Mouse (Mus musculus) liver, adult 2 months (tissue): ENCODE results near the gene Cabp1. TPM values are rescaled to one million over a fixed set of nuclear protein-coding genes. Genes with fewer than 3 reads are reported as not detected.

Source experiments
- DNase-seq: peaks from one replicate; pipeline ENCODE4 v3.0.0-alpha.2; 2011; ENCODE audit warnings: low read depth, low spot score; ENCODE audit errors: extremely low read depth
- H3K27ac ChIP-seq: fragments of 200-500 bp; replicated peaks from 2 replicates; pipeline ENCODE4 v1.5.1; 2012; ENCODE audit warnings: low read depth, mild to moderate bottlenecking, control low read depth, inconsistent platforms, low read length; ENCODE audit not compliant: insufficient read depth
- H3K27me3 ChIP-seq: fragments of 200-500 bp; 2 replicates; pipeline ENCODE4 v1.6.1; 2012; ENCODE audit warnings: mild to moderate bottlenecking, moderate library complexity, low read length, inconsistent platforms; ENCODE audit not compliant: control insufficient read depth, insufficient read depth
- H3K36me3 ChIP-seq: fragments of 200-500 bp; 2 replicates; pipeline ENCODE4 v1.6.1; 2012; ENCODE audit warnings: low read length, inconsistent platforms; ENCODE audit not compliant: control insufficient read depth, insufficient read depth
- H3K4me1 ChIP-seq: fragments of 200-500 bp; 2 replicates; pipeline ENCODE4 v1.6.1; 2011; ENCODE audit warnings: low read length; ENCODE audit not compliant: control insufficient read depth, insufficient read depth
- H3K4me3 ChIP-seq: fragments of 200-500 bp; 2 replicates; pipeline ENCODE4 v1.5.1; 2011; ENCODE audit warnings: low read depth, mild to moderate bottlenecking, control low read depth, low read length, moderate library complexity; ENCODE audit not compliant: insufficient read depth
- H3K79me2 ChIP-seq: fragments of 200-500 bp; 2 replicates; pipeline ENCODE4 v1.6.1; 2012; ENCODE audit warnings: inconsistent platforms, mild to moderate bottlenecking, low read length, moderate library complexity; ENCODE audit not compliant: control insufficient read depth, insufficient read depth
- H3K9ac ChIP-seq: fragments of 200-500 bp; 2 replicates; pipeline ENCODE4 v1.6.1; 2012; ENCODE audit warnings: low read depth, mild to moderate bottlenecking, control low read depth, inconsistent platforms, low read length
- CTCF ChIP-seq: fragments of 200-500 bp; IDR thresholded peaks from 2 replicates; pipeline ENCODE4 v1.5.1; 2011; ENCODE audit warnings: low read depth, low read length, control low read depth
- POLR2A ChIP-seq: fragments of 200-500 bp; IDR thresholded peaks from 2 replicates; pipeline ENCODE4 v1.6.1; 2011; ENCODE audit warnings: low read length, control low read depth; ENCODE audit not compliant: insufficient read depth; ENCODE audit errors: extremely low read depth
- WGBS: fragments of 180-500 bp; shearing (Covaris S2); methylation state at CpG from one replicate; pipeline ENCODE4 v1.1.7; 2018; 5-methylcytosine and 5-hydroxymethylcytosine counted together
- polyA plus RNA-seq: library from polyadenylated mRNA; depleted of rRNA; stranded (reverse); fragments of >200 nt; gene quantifications from 2 replicates; pipeline ENCODE4 v1.2.3, GENCODE M21; 2012
- total RNA-seq: library from RNA; depleted of rRNA; stranded (reverse); fragments of >200 nt; gene quantifications from 2 replicates; pipeline ENCODE4 v1.2.3, GENCODE M21; 2014

Gene Cabp1
- total and polyA plus RNA-seq, 2 experiments = 0.07 to 0.09 TPM

DNA sequence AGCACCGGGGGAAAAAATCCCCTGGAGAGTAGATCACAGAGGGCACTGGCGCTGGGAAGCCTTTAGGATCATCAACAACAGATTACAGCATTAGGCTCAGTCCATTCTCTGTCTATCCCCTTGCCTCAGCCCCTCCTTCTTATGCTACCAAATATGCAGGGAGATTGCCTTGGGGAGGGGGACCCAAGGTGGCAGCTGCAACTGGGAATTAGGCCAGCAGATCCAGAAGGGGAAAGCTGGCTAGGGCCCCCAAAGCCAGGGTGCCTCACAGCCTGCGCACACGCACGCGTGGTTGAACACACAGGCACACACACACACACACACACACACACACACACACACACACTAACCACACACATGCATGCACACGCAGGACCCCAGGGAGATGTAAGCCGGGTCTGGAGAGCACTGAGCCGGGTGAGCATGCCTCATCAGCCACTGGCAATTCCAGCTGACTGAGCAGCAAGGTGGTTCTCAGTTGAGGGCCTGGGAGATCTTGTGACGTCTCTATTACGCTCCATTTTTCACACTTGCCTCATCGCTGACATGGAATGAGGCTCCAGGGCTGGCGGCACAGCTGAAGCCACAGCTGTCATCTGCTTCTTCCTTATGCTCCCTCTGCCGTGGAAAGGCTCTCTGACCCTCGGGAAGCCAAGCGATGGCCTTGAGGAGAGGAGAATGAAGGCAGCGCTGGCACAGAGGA is 7.7 kb downstream of the Cabp1 start:
- Histone ChIP-seq H3K36me3 (no peaks in the 10 kb centered on the region), H3K9ac (no peak overlapping the region), H3K79me2 (no peaks in the 10 kb centered on the region), H3K4me3 (no peak overlapping the region), H3K27ac (no peak overlapping the region), H3K27me3 (peaks cover 10% of the 10 kb centered on the region; the same call in 1 of the 2 replicates), H3K4me1 (no peaks in the 10 kb centered on the region)
- no peak for TF ChIP-seq CTCF
- no peak for TF ChIP-seq POLR2A
- no peak for DNase-seq
- WGBS = 51% methylated on average over 17 of the region's 17 CpGs

GRCm38 (mm10) chr5:115184726-115185125 is 9.5 kb downstream of the Cabp1 start:
- TF ChIP-seq POLR2A (no peak), CTCF (no peak)
- H3K4me3 ChIP-seq = no peak overlapping the region
- peak; percentile 51 for DNase-seq
- H3K36me3 ChIP-seq = no peaks in the 10 kb centered on the region
- no peak overlapping the region for H3K27ac ChIP-seq
- no peaks in the 10 kb centered on the region for H3K79me2 ChIP-seq
- no peak overlapping the region for H3K9ac ChIP-seq
- no peaks in the 10 kb centered on the region for H3K4me1 ChIP-seq
- peaks cover 2% of the 10 kb centered on the region; the same call in 1 of the 2 replicates for H3K27me3 ChIP-seq
- WGBS = 37% methylated on average over 15 of the region's 15 CpGs

DNA sequence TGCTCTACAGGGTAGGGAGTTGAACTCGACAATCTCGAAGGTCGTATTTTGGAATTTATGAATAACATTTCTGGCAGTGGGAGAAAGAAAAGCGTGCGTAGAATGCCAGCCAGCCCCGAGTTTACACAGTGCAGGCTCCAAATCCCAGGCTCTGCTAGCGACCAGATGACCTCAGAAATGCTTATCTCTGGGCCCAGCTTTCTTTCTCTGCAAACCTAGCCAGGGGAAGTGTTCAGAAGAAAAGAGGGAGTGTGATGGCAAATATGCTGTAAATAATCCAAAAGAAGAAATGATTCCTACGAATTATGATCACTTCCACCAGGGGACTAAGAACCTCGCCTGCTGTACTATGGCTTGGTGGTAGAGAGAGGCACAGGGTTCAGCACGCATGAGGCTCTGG is 10.7 kb downstream of the Cabp1 start:
- Histone ChIP-seq H3K4me3 (no peak overlapping the region), H3K36me3 (no peaks in the 10 kb centered on the region), H3K4me1 (no peaks in the 10 kb centered on the region), H3K27me3 (peaks cover 2% of the 10 kb centered on the region; the same call in 1 of the 2 replicates), H3K9ac (no peak overlapping the region), H3K27ac (no peak overlapping the region), H3K79me2 (no peaks in the 10 kb centered on the region)
- TF ChIP-seq CTCF = no peak
- TF ChIP-seq POLR2A = no peak
- no peak for DNase-seq
- 44% methylated on average over 10 of the region's 10 CpGs for WGBS

DNA sequence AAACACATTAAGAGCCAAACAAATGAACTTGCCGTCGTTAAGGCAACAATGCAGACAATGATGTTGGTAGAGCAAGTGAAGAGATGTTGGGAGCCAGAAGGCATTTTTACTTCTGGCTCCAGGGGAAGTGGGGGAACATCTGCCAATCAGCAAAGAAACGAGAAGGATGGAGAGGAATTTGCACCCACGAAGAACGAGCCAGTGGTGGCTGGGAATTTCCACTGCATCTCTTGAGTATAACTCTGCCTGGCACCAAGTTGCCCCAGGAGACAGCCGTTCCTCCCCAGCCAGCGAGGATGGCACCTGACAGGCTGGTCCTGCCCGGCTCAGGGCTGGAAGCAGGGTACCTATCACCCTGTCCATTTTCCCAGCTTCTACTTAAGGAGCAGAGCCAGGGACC is 11.3 kb downstream of the Cabp1 start:
- Histone ChIP-seq H3K79me2 (no peaks in the 10 kb centered on the region), H3K27ac (no peak overlapping the region), H3K4me3 (no peak overlapping the region), H3K4me1 (no peaks in the 10 kb centered on the region), H3K36me3 (no peaks in the 10 kb centered on the region), H3K9ac (no peak overlapping the region), H3K27me3 (peaks cover 2% of the 10 kb centered on the region; the same call in 1 of the 2 replicates)
- DNase-seq = no peak
- TF ChIP-seq POLR2A (no peak), CTCF (no peak)
- 72% methylated on average over 8 of the region's 8 CpGs for WGBS

GRCm38 (mm10) chr5:115181248-115181940 is 12.8 kb downstream of the Cabp1 start:
- Histone ChIP-seq H3K27me3 (peaks cover 2% of the 10 kb centered on the region; the same call in 1 of the 2 replicates), H3K36me3 (no peaks in the 10 kb centered on the region), H3K27ac (no peak overlapping the region), H3K4me3 (no peak overlapping the region), H3K9ac (no peak overlapping the region), H3K79me2 (no peaks in the 10 kb centered on the region), H3K4me1 (no peaks in the 10 kb centered on the region)
- 72% methylated on average over 13 of the region's 13 CpGs for WGBS
- no peak for DNase-seq
- no peak for TF ChIP-seq CTCF
- TF ChIP-seq POLR2A = no peak

DNA sequence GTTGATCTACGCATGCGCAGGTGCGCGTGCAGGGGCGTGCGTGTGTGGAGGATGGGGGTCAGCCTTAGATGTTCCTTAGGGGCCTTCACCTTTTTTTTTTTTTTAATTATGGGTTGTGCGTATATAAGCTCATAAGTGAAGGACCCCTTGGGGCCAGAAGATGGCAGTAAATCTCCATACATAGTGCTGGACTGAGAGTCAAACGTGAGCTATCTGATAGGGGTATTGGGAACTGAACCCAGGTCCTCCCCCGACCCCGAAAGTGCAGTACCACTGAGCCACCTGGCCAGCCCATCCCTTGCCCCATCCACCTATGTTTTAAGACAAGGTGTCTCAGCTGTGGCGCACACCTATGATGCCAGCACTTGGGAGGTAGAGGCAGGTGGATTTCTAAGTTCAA is 14.6 kb downstream of the Cabp1 start:
- Histone ChIP-seq H3K36me3 (no peaks in the 10 kb centered on the region), H3K4me3 (no peak overlapping the region), H3K27me3 (no peaks in the 10 kb centered on the region), H3K4me1 (no peaks in the 10 kb centered on the region), H3K79me2 (no peaks in the 10 kb centered on the region), H3K9ac (no peak overlapping the region), H3K27ac (no peak overlapping the region)
- WGBS = 93% methylated on average over 11 of the region's 11 CpGs
- TF ChIP-seq POLR2A (no peak), CTCF (no peak)
- no peak for DNase-seq
